Mouse (Mus musculus): ENCODE results near the gene C8a.

The C8a gene

GRCm38 (mm10) chr4:104842204-104842603 lies 34.0 kb downstream of the C8a start:
- no peak for DNase-seq (ENCODE audit: low spot score in 2 of 2)

DNA sequence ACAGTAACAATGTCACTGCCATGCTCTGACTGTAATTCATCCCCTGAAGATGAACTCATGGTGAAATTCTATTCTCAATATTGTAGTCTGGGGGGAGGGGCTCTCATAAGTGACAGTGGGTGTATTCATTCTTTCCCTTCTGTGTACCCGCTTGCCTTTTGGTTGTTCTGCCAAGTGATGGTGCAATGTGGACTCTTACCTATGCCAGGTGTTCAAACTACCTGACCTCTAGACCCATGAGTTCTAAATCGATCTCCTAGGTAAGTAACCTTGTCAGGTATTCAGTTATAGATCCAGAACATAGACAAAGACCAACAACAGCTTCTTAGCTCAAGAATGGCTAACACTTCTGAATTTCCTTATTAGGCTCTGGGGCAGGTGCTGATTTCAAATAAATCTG lies 37.9 kb downstream of the C8a start:
- DNase-seq (ENCODE audit: low spot score in 2 of 2) = no peak

DNA sequence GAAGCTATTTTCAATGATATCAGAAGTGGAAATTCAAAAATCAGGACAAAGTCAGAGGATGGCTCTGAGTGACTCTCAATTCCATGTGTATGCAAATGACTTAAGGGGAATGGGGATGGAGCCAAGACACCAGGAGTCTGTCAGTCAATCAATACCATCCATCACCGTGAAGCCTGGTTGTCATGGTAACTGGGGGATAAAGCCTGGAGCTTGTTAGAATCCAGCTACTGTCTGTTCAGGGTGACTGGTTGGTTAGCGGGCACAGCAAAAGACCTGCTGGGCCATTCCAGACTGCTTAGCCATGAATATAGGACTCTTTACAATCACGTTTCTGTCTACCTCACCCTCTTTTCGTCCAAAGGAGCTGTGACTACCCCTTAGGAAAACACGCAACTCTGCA lies 41.1 kb downstream of the C8a start:
- DNase-seq (ENCODE audit: low spot score in 2 of 2) = no peak

- no peak for DNase-seq (ENCODE audit: low spot score in 2 of 2)
Observed at GRCm38 (mm10) chr4:104828939-104829338, 47.3 kb downstream of the C8a start.

GRCm38 (mm10) chr4:104824381-104825077 lies 51.7 kb downstream of the C8a start:
- no peak for DNase-seq (ENCODE audit: low spot score in 2 of 2)

DNA sequence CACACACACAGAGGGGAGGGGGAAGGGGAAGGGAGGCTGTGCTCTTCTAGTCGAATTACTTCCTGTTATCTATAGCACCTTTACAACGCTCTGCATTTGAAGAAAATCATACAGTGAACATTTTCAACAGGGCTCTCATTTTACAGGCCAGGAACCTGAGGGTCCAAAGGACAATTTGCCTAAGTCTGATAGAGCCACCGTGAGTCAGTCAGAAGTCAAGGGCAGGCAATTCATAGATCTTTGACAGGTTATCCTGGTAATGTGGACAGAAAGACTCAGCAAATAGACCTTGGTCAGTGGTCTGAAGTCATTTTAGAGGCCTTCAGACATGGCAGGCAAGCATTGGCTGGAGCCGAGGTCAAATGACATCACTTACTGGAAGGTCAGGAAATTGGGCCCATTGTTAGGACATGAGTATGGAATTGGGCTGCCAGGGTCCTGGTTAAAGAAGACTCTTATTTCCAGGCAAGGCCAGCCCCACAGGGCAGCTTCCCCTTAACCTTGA lies 52.5 kb downstream of the C8a start:
- no peak for DNase-seq (ENCODE audit: low spot score in 2 of 2)

DNA sequence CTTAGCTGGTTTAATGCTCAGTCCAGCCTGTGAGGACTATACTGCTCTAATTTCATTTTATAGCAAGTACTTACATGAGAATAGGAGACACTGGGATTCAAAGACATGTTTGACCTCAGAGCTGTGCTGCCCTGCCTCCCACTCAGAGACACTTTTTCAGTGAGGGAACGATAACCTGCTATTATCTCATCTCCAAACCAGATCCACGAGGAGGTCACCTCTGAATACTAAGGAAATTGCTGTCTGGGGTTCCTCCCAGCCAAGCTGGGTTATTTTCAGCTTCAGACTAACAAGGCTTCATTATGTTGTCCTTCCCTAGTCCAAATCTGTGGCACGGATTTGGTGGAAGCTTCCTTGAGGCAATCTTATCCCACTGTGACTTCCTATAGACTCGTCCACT lies 56.3 kb downstream of the C8a start:
- DNase-seq (ENCODE audit: low spot score in 2 of 2) = no peak

DNA sequence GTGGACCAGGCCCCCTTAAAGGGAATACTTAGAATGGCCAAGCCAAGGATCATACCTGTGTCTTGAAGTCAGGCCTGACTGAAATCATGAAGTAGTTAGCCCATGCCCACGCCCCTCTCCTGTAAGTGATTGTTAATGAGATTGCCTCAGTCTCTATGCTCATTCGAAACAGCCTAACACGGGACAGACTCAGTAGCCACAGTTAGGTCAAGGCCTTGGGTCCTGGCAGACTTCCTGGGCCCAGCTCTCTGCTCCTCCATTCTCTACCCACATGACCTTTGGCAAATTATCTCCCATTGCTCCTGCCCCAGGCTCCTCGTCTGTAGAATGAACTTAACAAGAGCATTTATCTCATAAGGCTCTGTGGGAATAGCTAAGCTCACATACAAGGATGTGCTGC lies 57.2 kb downstream of the C8a start:
- no peak for DNase-seq (ENCODE audit: low spot score in 2 of 2)

GRCm38 (mm10) chr4:104817509-104817908 lies 58.7 kb downstream of the C8a start:
- DNase-seq (ENCODE audit: low spot score in 2 of 2) = no peak

GRCm38 (mm10) chr4:104816519-104817232 lies 59.5 kb downstream of the C8a start:
- DNase-seq (ENCODE audit: low spot score in 2 of 2) = no peak

GRCm38 (mm10) chr4:104813617-104814016 lies 62.6 kb downstream of the C8a start:
- no peak for DNase-seq (ENCODE audit: low spot score in 2 of 2)

GRCm38 (mm10) chr4:104810710-104811286 lies 65.4 kb downstream of the C8a start:
- DNase-seq (ENCODE audit: low spot score in 2 of 2) = no peak

GRCm38 (mm10) chr4:104805414-104806257 lies 70.6 kb downstream of the C8a start:
- DNase-seq (ENCODE audit: low spot score in 2 of 2) = no peak

GRCm38 (mm10) chr4:104804100-104804499 lies 72.1 kb downstream of the C8a start:
- no peak for DNase-seq (ENCODE audit: low spot score in 2 of 2)

GRCm38 (mm10) chr4:104801625-104802024 lies 74.6 kb downstream of the C8a start:
- DNase-seq (ENCODE audit: low spot score in 2 of 2) = no peak

DNA sequence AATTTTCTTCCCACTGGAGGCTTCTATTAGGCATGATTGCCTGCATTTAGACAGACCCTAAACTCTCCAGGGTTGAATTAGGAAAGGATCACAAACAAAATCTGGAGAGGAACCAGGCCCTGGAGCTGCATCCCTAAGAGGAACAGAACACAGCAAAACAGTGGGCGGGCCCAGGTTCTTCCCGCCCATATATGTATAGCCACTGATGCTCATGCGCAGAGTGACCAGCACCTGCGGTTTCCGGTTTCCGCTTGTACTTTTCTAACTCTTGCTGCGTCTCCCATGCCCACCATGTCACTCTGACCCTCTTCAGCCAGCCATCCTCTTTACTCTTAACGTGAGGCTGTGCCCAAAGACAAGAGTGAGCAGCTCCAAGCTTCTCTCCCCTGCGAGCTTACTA lies 77.2 kb downstream of the C8a start:
- no peak for DNase-seq (ENCODE audit: low spot score in 2 of 2)

- no peak for DNase-seq (ENCODE audit: low spot score in 2 of 2)
Observed at GRCm38 (mm10) chr4:104792111-104792510, 84.1 kb downstream of the C8a start.

GRCm38 (mm10) chr4:104782346-104782745 lies 93.9 kb downstream of the C8a start:
- DNase-seq (ENCODE audit: low spot score in 2 of 2) = no peak

DNA sequence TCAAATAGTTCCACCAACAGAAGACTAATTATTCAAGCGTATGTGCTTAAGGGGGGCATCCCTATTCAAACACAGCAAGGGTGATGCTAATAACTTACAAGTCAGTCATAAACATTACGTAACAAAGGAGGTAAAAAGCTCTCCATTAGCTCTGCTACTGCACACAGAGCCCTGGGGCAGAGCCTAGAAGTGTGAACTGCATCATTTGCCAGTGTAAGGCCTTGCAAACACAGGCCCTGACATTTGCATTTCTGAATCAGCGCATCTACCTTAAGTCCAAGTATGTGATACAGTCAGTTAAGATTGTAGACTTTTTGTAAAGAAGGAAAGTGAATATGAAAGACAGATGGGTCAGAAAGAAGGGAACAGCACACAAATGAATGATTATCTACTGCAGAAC lies 94.8 kb downstream of the C8a start:
- no peak for DNase-seq (ENCODE audit: low spot score in 2 of 2)

DNA sequence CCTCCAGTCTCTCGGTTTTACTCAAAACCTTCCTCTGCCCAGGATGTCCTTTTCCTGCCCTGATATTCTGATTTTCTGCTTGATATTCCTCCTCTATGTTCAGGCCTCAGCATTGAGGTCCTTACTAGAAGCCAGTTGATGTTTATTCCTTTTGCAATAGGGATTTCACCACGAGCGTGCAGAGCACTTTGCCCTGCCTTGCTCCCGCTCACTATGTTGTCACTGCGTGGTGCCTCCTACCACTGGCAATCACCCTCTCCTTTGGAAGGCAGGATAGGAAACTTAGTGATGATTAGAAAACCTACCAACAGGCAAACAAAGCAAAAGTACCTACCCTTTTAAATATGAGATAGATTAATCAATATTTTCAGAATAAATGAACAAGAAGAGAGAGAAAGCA lies 96.7 kb downstream of the C8a start:
- no peak for DNase-seq (ENCODE audit: low spot score in 2 of 2)

DNA sequence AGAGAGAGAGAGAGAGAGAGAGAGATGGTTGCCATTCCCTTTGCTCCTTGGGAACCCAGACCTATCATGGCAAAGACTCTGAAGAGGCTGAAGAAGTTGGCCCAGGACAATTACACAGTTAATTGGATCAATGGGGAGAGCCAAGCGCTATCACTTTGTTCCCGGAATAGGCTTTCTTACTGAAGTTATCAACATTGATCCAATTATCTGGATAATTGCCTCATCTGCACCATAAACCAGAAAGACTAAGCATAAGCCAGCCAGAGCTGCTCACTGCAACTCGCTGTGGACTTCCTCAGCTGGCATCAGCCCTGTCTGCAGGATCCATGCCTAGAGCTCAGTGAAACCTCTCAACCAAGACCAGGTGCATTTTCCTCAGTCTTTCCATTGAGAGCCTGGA lies 100.6 kb downstream of the C8a start:
- DNase-seq (ENCODE audit: low spot score in 2 of 2) = no peak

DNA sequence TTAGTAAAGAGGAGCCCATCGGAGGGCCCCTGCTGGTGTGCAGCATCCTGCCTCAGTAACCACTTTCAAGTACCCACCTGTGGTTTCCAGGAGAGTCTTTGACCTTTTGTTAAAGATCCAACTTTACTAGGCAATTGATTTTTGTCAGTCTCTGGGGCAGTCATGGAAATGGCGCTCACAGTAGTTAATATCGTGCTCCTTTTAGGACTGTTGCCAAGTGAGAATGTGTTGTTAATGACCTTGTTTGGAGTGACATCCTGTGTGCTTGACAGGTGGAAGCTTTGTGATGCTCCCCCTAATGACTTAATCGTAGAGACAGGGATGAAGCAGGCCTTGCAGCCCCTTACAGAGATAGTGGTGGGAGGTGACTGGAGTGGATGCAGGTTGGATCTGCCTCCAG lies 105.9 kb downstream of the C8a start:
- no peak for DNase-seq (ENCODE audit: low spot score in 2 of 2)

Data from frontal cortex, postnatal 10 days (tissue).